Mouse (Mus musculus): Measurements from ENCODE around the gene Lrp2. TPM values are rescaled to one million over a fixed set of nuclear protein-coding genes. Genes with fewer than 3 reads are reported as not detected.

The Lrp2 gene
- total and polyA plus RNA-seq, 2 experiments: 0.04 to 0.09 TPM

- no peak overlapping the region for H3K4me3 ChIP-seq (ENCODE audit: insufficient read depth, low read depth, low read length)
- no peak overlapping the region for H3K9ac ChIP-seq (ENCODE audit: low read depth, low read length)
- H3K4me1 ChIP-seq (ENCODE audit: control insufficient read depth, insufficient read depth, low read length): no peaks in the 10 kb centered on the region
- H3K27ac ChIP-seq (replicated peaks; ENCODE audit: insufficient read depth, low read depth, low read length): no peak overlapping the region
- no peaks in the 10 kb centered on the region for H3K36me3 ChIP-seq (ENCODE audit: control insufficient read depth, insufficient read depth, low read length)
- TF ChIP-seq CTCF (IDR thresholded peaks at IDR 0.05; ENCODE audit: low read depth, low read length) (no peak), POLR2A (IDR thresholded peaks at IDR 0.05; ENCODE audit: extremely low read depth, insufficient read depth, low read length) (no peak)
- no peaks in the 10 kb centered on the region for H3K79me2 ChIP-seq (ENCODE audit: control insufficient read depth, insufficient read depth, low read length)
- no peaks in the 10 kb centered on the region for H3K27me3 ChIP-seq (ENCODE audit: control insufficient read depth, insufficient read depth, low read length)
- no peak for DNase-seq (ENCODE audit: extremely low read depth, low read depth, low spot score)
- WGBS: 67% methylated on average over 15 of the region's 15 CpGs
Measured at GRCm38 (mm10) chr2:69559380-69559779, 26.5 kb downstream of the Lrp2 start.

- no peaks in the 10 kb centered on the region for H3K4me1 ChIP-seq (ENCODE audit: control insufficient read depth, insufficient read depth, low read length)
- H3K4me3 ChIP-seq (ENCODE audit: insufficient read depth, low read depth, low read length): no peak overlapping the region
- DNase-seq (ENCODE audit: extremely low read depth, low read depth, low spot score): no peak
- no peaks in the 10 kb centered on the region for H3K27me3 ChIP-seq (ENCODE audit: control insufficient read depth, insufficient read depth, low read length)
- H3K9ac ChIP-seq (ENCODE audit: low read depth, low read length): no peak overlapping the region
- WGBS: 64% methylated on average over 7 of the region's 7 CpGs
- no peaks in the 10 kb centered on the region for H3K79me2 ChIP-seq (ENCODE audit: control insufficient read depth, insufficient read depth, low read length)
- H3K36me3 ChIP-seq (ENCODE audit: control insufficient read depth, insufficient read depth, low read length): no peaks in the 10 kb centered on the region
- H3K27ac ChIP-seq (replicated peaks; ENCODE audit: insufficient read depth, low read depth, low read length): no peak overlapping the region
- TF ChIP-seq CTCF (IDR thresholded peaks at IDR 0.05; ENCODE audit: low read depth, low read length): no peak
- TF ChIP-seq POLR2A (IDR thresholded peaks at IDR 0.05; ENCODE audit: extremely low read depth, insufficient read depth, low read length): no peak
Measured at GRCm38 (mm10) chr2:69556686-69557085, 29.2 kb downstream of the Lrp2 start.

- no peak overlapping the region for H3K27ac ChIP-seq (replicated peaks; ENCODE audit: insufficient read depth, low read depth, low read length)
- TF ChIP-seq CTCF (IDR thresholded peaks at IDR 0.05; ENCODE audit: low read depth, low read length) (no peak), POLR2A (IDR thresholded peaks at IDR 0.05; ENCODE audit: extremely low read depth, insufficient read depth, low read length) (no peak)
- H3K9ac ChIP-seq (ENCODE audit: low read depth, low read length): no peak overlapping the region
- H3K4me3 ChIP-seq (ENCODE audit: insufficient read depth, low read depth, low read length): no peak overlapping the region
- H3K36me3 ChIP-seq (ENCODE audit: control insufficient read depth, insufficient read depth, low read length): no peaks in the 10 kb centered on the region
- no peaks in the 10 kb centered on the region for H3K79me2 ChIP-seq (ENCODE audit: control insufficient read depth, insufficient read depth, low read length)
- no peak for DNase-seq (ENCODE audit: extremely low read depth, low read depth, low spot score)
- 79% methylated on average over 5 of the region's 5 CpGs for WGBS
- H3K27me3 ChIP-seq (ENCODE audit: control insufficient read depth, insufficient read depth, low read length): no peaks in the 10 kb centered on the region
- no peaks in the 10 kb centered on the region for H3K4me1 ChIP-seq (ENCODE audit: control insufficient read depth, insufficient read depth, low read length)
Measured at GRCm38 (mm10) chr2:69551639-69552038, 34.2 kb downstream of the Lrp2 start.

- H3K4me3 ChIP-seq (ENCODE audit: insufficient read depth, low read depth, low read length): no peak overlapping the region
- TF ChIP-seq POLR2A (IDR thresholded peaks at IDR 0.05; ENCODE audit: extremely low read depth, insufficient read depth, low read length) (no peak), CTCF (IDR thresholded peaks at IDR 0.05; ENCODE audit: low read depth, low read length) (no peak)
- no peak overlapping the region for H3K27ac ChIP-seq (replicated peaks; ENCODE audit: insufficient read depth, low read depth, low read length)
- no peaks in the 10 kb centered on the region for H3K4me1 ChIP-seq (ENCODE audit: control insufficient read depth, insufficient read depth, low read length)
- no peaks in the 10 kb centered on the region for H3K27me3 ChIP-seq (ENCODE audit: control insufficient read depth, insufficient read depth, low read length)
- no peaks in the 10 kb centered on the region for H3K79me2 ChIP-seq (ENCODE audit: control insufficient read depth, insufficient read depth, low read length)
- H3K9ac ChIP-seq (ENCODE audit: low read depth, low read length): no peak overlapping the region
- WGBS: 78% methylated on average over 11 of the region's 11 CpGs
- no peak for DNase-seq (ENCODE audit: extremely low read depth, low read depth, low spot score)
- no peaks in the 10 kb centered on the region for H3K36me3 ChIP-seq (ENCODE audit: control insufficient read depth, insufficient read depth, low read length)
Measured at GRCm38 (mm10) chr2:69546823-69547222, 39.0 kb downstream of the Lrp2 start.

- 82% methylated on average over 7 of the region's 7 CpGs for WGBS
- Histone ChIP-seq H3K4me3 (ENCODE audit: insufficient read depth, low read depth, low read length) (no peak overlapping the region), H3K9ac (ENCODE audit: low read depth, low read length) (no peak overlapping the region), H3K4me1 (ENCODE audit: control insufficient read depth, insufficient read depth, low read length) (no peaks in the 10 kb centered on the region), H3K36me3 (ENCODE audit: control insufficient read depth, insufficient read depth, low read length) (no peaks in the 10 kb centered on the region), H3K79me2 (ENCODE audit: control insufficient read depth, insufficient read depth, low read length) (no peaks in the 10 kb centered on the region), H3K27me3 (ENCODE audit: control insufficient read depth, insufficient read depth, low read length) (no peaks in the 10 kb centered on the region), H3K27ac (replicated peaks; ENCODE audit: insufficient read depth, low read depth, low read length) (no peak overlapping the region)
- TF ChIP-seq POLR2A (IDR thresholded peaks at IDR 0.05; ENCODE audit: extremely low read depth, insufficient read depth, low read length) (no peak), CTCF (IDR thresholded peaks at IDR 0.05; ENCODE audit: low read depth, low read length) (no peak)
- DNase-seq (ENCODE audit: extremely low read depth, low read depth, low spot score): no peak
Measured at GRCm38 (mm10) chr2:69536018-69536417, 49.8 kb downstream of the Lrp2 start.

- no peak for DNase-seq (ENCODE audit: extremely low read depth, low read depth, low spot score)
- Histone ChIP-seq H3K27me3 (ENCODE audit: control insufficient read depth, insufficient read depth, low read length) (no peaks in the 10 kb centered on the region), H3K27ac (replicated peaks; ENCODE audit: insufficient read depth, low read depth, low read length) (no peak overlapping the region), H3K4me3 (ENCODE audit: insufficient read depth, low read depth, low read length) (no peak overlapping the region), H3K79me2 (ENCODE audit: control insufficient read depth, insufficient read depth, low read length) (no peaks in the 10 kb centered on the region), H3K4me1 (ENCODE audit: control insufficient read depth, insufficient read depth, low read length) (no peaks in the 10 kb centered on the region), H3K36me3 (ENCODE audit: control insufficient read depth, insufficient read depth, low read length) (no peaks in the 10 kb centered on the region), H3K9ac (ENCODE audit: low read depth, low read length) (no peak overlapping the region)
- WGBS: 75% methylated on average over 3 of the region's 3 CpGs
- no peak for TF ChIP-seq POLR2A (IDR thresholded peaks at IDR 0.05; ENCODE audit: extremely low read depth, insufficient read depth, low read length)
- TF ChIP-seq CTCF (IDR thresholded peaks at IDR 0.05; ENCODE audit: low read depth, low read length): no peak
Measured at GRCm38 (mm10) chr2:69531528-69532055, 54.3 kb downstream of the Lrp2 start.
